Mouse (Mus musculus) erythroblast, embryonic 14.5 days (primary cell): ENCODE data around the gene Fam131a.

Experiments
- GATA1 ChIP-seq: IDR thresholded peaks from 2 replicates; pipeline ENCODE4 v1.6.1; 2012; ENCODE audit warnings: low read length, inconsistent platforms, mixed read lengths
- TAL1 ChIP-seq: IDR thresholded peaks from 3 replicates; pipeline ENCODE4 v1.6.1; 2012; ENCODE audit warnings: low read length, inconsistent platforms, mixed read lengths

DNA sequence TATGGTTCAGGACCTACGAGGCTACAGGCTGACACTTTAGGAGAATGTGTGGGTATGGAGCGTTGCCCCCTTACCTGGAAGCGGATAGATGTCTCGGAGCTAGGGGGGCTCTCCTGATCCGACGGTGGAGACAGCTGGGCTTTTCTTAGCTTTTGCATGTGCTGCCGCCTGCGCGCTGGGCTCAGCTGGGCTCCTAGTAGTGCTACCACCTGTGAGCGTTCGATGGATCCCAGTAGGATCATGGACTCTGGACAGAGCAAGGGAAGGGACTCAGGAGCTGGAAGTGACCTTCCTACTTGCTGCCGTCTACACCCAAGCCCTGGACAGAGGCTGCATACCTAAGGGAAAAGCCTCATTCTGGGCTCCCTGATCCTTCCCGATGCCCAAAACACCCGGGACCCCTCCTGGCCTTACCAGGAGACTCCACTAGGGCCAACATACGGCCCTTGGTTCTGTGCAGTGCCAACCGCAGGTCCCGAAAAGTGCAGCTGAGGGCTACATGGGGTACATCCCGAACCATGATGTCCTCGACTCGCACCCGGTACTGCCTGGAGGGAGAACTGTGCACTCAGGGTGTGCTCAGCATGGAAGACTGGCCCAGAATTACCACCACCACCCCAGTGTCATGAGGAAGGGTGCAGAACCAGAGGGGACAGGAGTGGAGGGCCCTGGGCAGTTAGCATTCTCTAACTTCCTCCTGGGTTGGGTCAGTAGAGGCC, 15.3 kb downstream of the Fam131a start:
- TF ChIP-seq GATA1 (no peak), TAL1 (no peak)
